Mouse (Mus musculus): ENCODE results near the gene Fyb.

GRCm38 (mm10) chr15:6624365-6625182, 101.9 kb downstream of the Fyb start:
- TF ChIP-seq GATA1 (IDR thresholded peaks at IDR 0.05; ENCODE audit: borderline replicate concordance, low read length) (no peak), FLI1 (IDR thresholded peaks at IDR 0.05; ENCODE audit: low read length) (no peak)
